Mouse (Mus musculus) kidney, embryonic 16.5 days (tissue): ENCODE measurements at regions not wholly inside any gene's neighbourhood (a gene's known extent, or its start where the extent isn't known, plus 50 kb on each side); places are given as distances from the start of the nearest gene placed in this dataset.

ENCODE experiments used
- ATAC-seq: fragments of 200-750 bp; cut with Nextera tagmentation; 2 replicates; pipeline ENCODE4 v1.8.0; 2017; ENCODE audit warnings: moderate TSS enrichment; ENCODE audit not compliant: low FRiP score, low TSS enrichment
- H3K27ac ChIP-seq: fragments of 300-500 bp; sonication (generic); 2 replicates; pipeline ENCODE4 v1.5.1; 2014; ENCODE audit warnings: low read length
- H3K27me3 ChIP-seq: fragments of 300-500 bp; sonication (generic); 2 replicates; pipeline ENCODE4 v1.6.1; 2014; ENCODE audit warnings: low read length, control low read depth, mixed read lengths; ENCODE audit not compliant: insufficient read depth
- H3K36me3 ChIP-seq: fragments of 300-500 bp; sonication (generic); 2 replicates; pipeline ENCODE4 v1.6.1; 2014; ENCODE audit warnings: low read length, control low read depth, mixed read lengths; ENCODE audit not compliant: insufficient read depth
- H3K4me1 ChIP-seq: fragments of 300-500 bp; sonication (generic); 2 replicates; pipeline ENCODE4 v1.6.1; 2014; ENCODE audit warnings: low read length, control low read depth, mixed read lengths; ENCODE audit not compliant: insufficient read depth
- H3K4me2 ChIP-seq: fragments of 300-500 bp; sonication (generic); replicated peaks from 2 replicates; pipeline ENCODE4 v1.6.1; 2014; ENCODE audit warnings: low read depth, low read length
- H3K4me3 ChIP-seq: fragments of 300-500 bp; sonication (generic); 2 replicates; pipeline ENCODE4 v1.5.1; 2014; ENCODE audit warnings: mild to moderate bottlenecking, low read length
- H3K9ac ChIP-seq: fragments of 300-500 bp; sonication (generic); replicated peaks from 2 replicates; pipeline ENCODE4 v1.6.1; 2014; ENCODE audit warnings: low read length
- H3K9me3 ChIP-seq: fragments of 300-500 bp; sonication (generic); 2 replicates; pipeline ENCODE4 v1.6.1; 2016; ENCODE audit warnings: low read length, control low read depth
- WGBS: fragments of 180-500 bp; shearing (Covaris S2); extraction: QIAGEN DNeasy Blood & Tissue Kit; methylation state at CpG from one replicate; pipeline ENCODE4 v1.1.7; 2014; 5-methylcytosine and 5-hydroxymethylcytosine counted together

DNA sequence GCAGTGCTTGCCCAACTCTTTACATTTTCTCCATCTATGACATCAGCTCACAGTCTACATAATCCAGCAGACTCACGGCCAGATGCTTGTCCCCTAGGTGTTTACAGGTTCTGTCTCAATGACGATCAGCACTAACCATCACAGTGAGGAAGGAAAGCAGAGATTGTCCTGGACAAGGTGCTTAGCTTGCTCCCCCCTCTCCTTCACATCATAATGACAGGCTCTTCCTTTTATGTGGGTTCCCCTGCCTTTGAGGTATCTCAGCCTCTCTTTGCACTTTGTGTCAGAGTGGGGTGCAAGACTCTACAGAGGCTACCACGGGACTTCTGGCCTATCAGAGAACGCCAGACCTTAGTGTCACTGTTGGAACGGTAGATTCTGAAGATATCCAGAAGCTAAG lies 258.1 kb downstream of the Enc1 start:
- H3K4me2 ChIP-seq = no peak overlapping the region
- no peaks in the 10 kb centered on the region for H3K9me3 ChIP-seq
- ATAC-seq = no peak
- H3K9ac ChIP-seq = no peak overlapping the region
- 87% methylated on average over 5 of the region's 5 CpGs for WGBS
- H3K27ac ChIP-seq = no peak overlapping the region
- no peak overlapping the region for H3K4me3 ChIP-seq
- no peaks in the 10 kb centered on the region for H3K4me1 ChIP-seq
- no peaks in the 10 kb centered on the region for H3K36me3 ChIP-seq
- H3K27me3 ChIP-seq = no peaks in the 10 kb centered on the region

DNA sequence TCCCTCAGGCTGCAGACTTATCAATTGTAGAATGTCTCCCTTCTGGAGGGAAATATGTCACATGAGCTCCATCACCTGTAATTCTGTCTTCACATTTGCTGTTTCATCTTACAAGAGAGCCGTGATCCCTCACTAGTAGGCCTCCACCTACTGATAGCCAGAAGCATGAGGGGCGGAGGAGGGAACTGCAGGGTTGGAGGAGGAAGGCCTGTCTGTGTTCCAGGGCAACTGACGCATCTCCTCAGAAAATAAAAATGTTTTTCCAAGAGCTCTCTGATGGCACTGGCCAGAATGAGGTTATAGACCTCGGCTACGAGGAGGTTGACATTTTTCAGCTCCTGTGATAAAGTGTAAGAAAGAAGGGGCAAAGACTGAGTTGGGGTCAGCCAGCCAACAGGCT lies 257.0 kb downstream of the Enc1 start:
- 53% methylated on average over 5 of the region's 5 CpGs for WGBS
- no peak for ATAC-seq
- Histone ChIP-seq H3K36me3 (no peaks in the 10 kb centered on the region), H3K9ac (no peak overlapping the region), H3K27ac (no peak overlapping the region), H3K27me3 (no peaks in the 10 kb centered on the region), H3K9me3 (no peaks in the 10 kb centered on the region), H3K4me2 (no peak overlapping the region), H3K4me3 (no peak overlapping the region), H3K4me1 (no peaks in the 10 kb centered on the region)

DNA sequence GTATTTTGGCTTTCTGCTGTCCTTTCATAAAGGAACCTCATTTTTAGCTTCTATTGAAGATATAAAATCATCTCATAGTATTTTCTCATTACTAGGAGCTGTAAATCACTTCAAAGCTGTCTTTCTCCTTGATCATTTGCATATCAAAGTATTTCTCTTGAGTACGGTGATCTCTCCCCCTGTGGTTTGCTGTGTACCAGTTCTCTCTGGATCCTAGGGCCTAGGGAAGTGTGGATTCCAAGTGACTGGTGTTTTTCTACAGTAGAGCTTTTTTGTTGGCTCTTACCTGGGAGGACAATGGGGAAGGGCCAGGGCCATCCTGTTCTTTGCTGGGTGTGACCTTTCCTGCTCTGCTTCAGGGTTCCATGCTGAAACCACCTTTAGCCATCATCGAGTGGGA lies 253.9 kb downstream of the Enc1 start:
- no peak for ATAC-seq

DNA sequence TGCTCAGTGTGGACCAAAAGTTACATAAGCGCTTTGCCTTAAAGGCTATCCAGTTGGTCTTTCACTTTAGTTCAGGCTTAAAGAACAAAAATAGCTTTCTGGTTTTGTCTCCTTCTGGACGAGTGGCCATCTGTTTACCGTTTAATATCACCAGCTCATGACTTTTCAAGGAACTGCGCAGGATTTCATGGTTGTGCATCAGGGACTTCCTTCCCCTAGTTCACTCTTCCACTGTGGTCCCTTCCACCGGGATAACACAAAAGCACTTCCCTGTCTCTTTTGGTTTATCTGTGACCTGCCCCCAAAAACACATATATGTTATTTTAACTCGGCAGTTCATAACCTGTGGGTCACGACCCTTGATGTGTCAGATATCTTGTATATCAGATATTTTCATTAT lies 252.9 kb downstream of the Enc1 start:
- H3K36me3 ChIP-seq = no peaks in the 10 kb centered on the region
- H3K27ac ChIP-seq = no peak overlapping the region
- H3K9ac ChIP-seq = no peak overlapping the region
- 86% methylated on average over 7 of the region's 7 CpGs for WGBS
- no peaks in the 10 kb centered on the region for H3K9me3 ChIP-seq
- no peak overlapping the region for H3K4me3 ChIP-seq
- H3K27me3 ChIP-seq = no peaks in the 10 kb centered on the region
- ATAC-seq = no peak
- no peak overlapping the region for H3K4me2 ChIP-seq
- peaks cover 11% of the 10 kb centered on the region; the same call in 1 of the 2 replicates for H3K4me1 ChIP-seq

More for the DNA sequence above, 253.9 kb downstream of the Enc1 start:
- WGBS = 91% methylated on average over 2 of the region's 2 CpGs
- H3K27ac ChIP-seq = no peak overlapping the region
- H3K4me1 ChIP-seq = peaks cover 10% of the 10 kb centered on the region; the same call in 1 of the 2 replicates
- H3K27me3 ChIP-seq = no peaks in the 10 kb centered on the region
- H3K9me3 ChIP-seq = no peaks in the 10 kb centered on the region
- no peak overlapping the region for H3K4me3 ChIP-seq
- H3K36me3 ChIP-seq = no peaks in the 10 kb centered on the region
- H3K4me2 ChIP-seq = no peak overlapping the region
- H3K9ac ChIP-seq = no peak overlapping the region

DNA sequence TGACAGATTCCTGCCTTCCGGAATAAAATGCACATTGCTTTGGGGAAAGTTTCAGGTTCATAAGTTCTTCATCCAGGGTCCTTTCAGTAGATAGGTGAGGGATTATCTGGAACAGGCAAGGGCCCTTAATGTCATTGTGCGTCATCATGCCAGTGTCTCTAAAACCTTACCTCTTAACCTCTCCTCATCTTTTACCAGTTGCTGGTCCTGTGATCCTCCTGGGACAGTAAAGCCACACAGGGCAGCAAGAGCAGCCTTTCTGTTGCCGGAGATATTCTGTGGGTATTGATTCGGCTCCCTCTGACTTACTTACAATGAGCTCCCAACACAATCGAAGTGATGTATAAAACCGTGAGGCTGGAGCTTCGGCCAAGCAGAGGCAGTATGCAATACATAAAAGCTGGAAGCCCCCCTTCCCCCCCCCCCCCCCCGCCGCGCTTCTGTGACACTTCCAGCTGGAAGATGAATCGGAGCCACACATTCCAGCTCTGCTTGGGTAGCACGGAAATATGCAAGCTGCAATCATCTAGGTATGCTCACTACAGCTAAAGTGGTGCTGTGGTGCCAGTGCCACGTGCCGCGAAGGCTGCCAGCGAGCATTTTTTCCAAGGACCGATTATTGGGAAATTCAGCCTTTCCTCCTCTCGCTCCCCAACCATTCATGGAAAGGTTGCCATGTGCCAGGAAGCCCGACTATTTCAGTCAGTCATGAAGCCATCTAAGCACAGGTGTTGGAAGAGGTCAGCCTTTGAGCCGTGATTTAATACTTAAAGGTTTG lies 252.2 kb downstream of the Enc1 start:
- no peak overlapping the region for H3K4me2 ChIP-seq
- H3K27ac ChIP-seq = no peak overlapping the region
- no peaks in the 10 kb centered on the region for H3K27me3 ChIP-seq
- no peaks in the 10 kb centered on the region for H3K9me3 ChIP-seq
- no peaks in the 10 kb centered on the region for H3K36me3 ChIP-seq
- no peak overlapping the region for H3K4me3 ChIP-seq
- 86% methylated on average over 18 of the region's 20 CpGs for WGBS
- no peak overlapping the region for H3K9ac ChIP-seq
- no peak for ATAC-seq
- peaks cover 18% of the 10 kb centered on the region; the same call in 1 of the 2 replicates for H3K4me1 ChIP-seq

DNA sequence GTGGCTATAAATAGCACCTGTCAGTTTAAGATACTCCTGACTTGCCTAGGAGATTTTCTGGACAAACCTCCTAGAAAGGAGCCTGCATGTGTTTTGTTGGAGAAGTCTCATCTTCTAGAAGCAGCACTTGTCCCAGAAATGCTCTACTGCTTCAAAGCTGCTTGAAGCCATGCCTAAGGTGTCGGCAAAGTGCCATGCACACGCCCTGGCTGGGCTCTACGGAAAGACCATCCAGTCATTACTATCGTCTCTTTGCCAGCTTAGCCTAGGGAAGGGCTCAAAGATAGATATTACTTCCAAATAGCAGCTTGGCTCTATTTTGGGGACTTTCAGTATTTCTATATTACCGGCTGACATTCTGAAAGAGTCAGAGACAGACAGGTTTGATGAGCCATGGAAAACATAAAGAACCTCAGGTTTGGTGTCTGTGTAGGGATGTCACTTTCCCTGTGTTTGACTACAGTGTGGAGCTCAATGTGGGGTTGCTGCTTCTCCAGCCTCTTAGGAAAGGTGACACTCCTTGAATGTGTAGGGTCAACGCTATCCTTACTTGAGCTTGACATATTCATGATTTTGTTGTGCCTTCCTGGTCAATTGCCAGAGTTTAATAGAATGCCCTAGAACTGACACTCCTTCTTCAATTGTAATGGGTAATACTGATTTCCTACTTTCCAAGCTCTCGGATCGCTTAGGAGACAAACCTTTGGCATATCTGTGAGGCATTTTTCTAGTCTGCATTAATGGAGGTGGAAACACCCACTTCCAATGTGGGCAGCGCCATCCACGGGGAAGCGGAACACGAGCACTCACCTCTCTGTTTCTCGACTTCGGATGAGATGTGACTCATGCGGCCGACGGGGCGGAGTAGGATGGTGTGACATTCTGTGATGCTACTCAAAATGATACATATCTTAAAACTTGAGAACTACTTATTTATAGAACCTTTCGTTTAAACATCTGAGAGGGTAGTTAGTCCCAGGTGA lies 251.3 kb downstream of the Enc1 start:
- WGBS = 89% methylated on average over 19 of the region's 19 CpGs
- no peak overlapping the region for H3K9ac ChIP-seq
- no peaks in the 10 kb centered on the region for H3K27me3 ChIP-seq
- no peak for ATAC-seq
- peaks cover 25% of the 10 kb centered on the region; the same call in 1 of the 2 replicates for H3K4me1 ChIP-seq
- no peaks in the 10 kb centered on the region for H3K9me3 ChIP-seq
- no peak overlapping the region for H3K27ac ChIP-seq
- no peak overlapping the region for H3K4me2 ChIP-seq
- H3K36me3 ChIP-seq = no peaks in the 10 kb centered on the region
- no peak overlapping the region for H3K4me3 ChIP-seq

DNA sequence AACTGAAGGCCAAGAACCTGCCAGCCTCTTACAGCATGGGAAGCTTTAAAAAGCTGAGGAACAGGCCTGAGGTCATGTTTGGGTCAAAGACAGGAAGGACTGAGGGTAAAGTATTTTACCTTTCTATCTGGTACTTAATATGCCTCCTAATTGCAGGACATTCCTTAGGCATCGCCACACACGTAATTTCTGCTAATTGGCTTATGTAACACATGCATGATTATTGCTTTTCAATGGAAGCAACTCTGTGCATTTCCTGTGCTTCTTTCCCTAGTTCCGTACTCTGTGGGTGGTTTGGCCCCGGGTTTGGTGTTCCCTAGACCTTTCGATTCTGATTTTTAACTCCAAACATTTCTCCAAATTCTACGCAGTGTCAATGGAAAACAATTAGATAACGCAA lies 249.2 kb downstream of the Enc1 start:
- Histone ChIP-seq H3K36me3 (no peaks in the 10 kb centered on the region), H3K4me1 (peaks cover 25% of the 10 kb centered on the region; the same call in 1 of the 2 replicates), H3K4me2 (no peak overlapping the region), H3K4me3 (no peak overlapping the region), H3K27ac (no peak overlapping the region), H3K9ac (no peak overlapping the region), H3K27me3 (no peaks in the 10 kb centered on the region), H3K9me3 (no peaks in the 10 kb centered on the region)
- ATAC-seq = no peak
- WGBS = 69% methylated on average over 7 of the region's 7 CpGs

DNA sequence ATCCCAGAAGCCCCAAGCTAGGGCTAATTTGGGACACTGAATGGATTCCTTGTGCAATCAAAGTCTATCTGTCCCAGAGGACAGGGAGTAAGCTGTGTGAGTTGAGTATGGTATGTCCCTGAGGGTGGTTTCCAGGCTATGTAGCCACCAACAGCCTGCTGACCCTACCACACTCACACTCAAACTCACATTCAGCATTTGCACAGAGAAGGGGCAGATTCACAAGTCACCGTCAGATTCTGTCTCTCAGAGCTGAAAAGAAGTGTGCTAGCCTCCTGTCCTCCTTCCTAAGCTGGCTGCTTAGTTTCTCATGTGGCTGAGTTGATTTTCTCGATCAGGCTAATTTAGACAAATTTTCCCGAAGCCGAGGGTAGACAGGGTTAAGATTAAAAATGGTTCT lies 248.8 kb downstream of the Enc1 start:
- ATAC-seq = no peak
- 62% methylated on average over 4 of the region's 4 CpGs for WGBS

DNA sequence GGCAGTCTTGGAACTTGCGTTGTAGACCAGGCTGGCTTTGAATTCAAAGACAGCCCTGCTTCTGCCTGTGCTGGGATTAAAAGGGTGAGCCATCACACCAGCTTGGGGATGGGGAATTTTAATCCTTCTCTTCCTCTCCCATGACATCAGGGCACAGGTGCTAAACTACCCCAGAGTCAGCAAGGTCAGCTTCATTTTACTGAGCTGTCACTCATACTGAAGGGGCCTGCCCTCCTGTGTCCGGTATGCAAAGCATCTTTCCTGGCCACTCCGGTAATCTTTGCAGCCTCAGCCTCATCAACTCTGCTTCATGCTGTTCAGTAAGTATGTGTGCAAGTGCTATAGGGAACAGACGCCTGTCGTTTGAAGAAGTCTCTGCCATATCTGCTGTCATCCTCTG lies 248.1 kb downstream of the Enc1 start:
- H3K4me1 ChIP-seq = peaks cover 25% of the 10 kb centered on the region; the same call in 1 of the 2 replicates
- no peak overlapping the region for H3K4me2 ChIP-seq
- no peaks in the 10 kb centered on the region for H3K36me3 ChIP-seq
- no peaks in the 10 kb centered on the region for H3K27me3 ChIP-seq
- no peaks in the 10 kb centered on the region for H3K9me3 ChIP-seq
- ATAC-seq = no peak
- 48% methylated on average over 5 of the region's 5 CpGs for WGBS
- no peak overlapping the region for H3K9ac ChIP-seq
- H3K4me3 ChIP-seq = no peak overlapping the region
- no peak overlapping the region for H3K27ac ChIP-seq

More for the DNA sequence above, 248.8 kb downstream of the Enc1 start:
- no peaks in the 10 kb centered on the region for H3K36me3 ChIP-seq
- H3K27ac ChIP-seq = no peak overlapping the region
- no peak overlapping the region for H3K4me3 ChIP-seq
- H3K9me3 ChIP-seq = no peaks in the 10 kb centered on the region
- H3K4me1 ChIP-seq = peaks cover 25% of the 10 kb centered on the region; the same call in 1 of the 2 replicates
- H3K27me3 ChIP-seq = no peaks in the 10 kb centered on the region
- no peak overlapping the region for H3K4me2 ChIP-seq
- no peak overlapping the region for H3K9ac ChIP-seq
